Mouse (Mus musculus): ENCODE data around the gene Chrnd. TPM values are rescaled to one million over a fixed set of nuclear protein-coding genes. Genes with fewer than 3 reads are reported as not detected.

The Chrnd gene
- polyA plus RNA-seq (2012; rRNA removed) (12.4 and 13.2 TPM in 2 replicates), polyA plus RNA-seq (2014; fragmentation: Nextera tagmentation; extraction: Ambion mirVana) (3.6 and 6.2 TPM in 2 replicates)

- H3K9ac ChIP-seq (ENCODE audit: low read depth, low read length, severe bottlenecking), result peak within 1 kb of the TSS; percentile 25; the same call in 1 of the 2 replicates
- peak; percentile 36 for DNase-seq (ENCODE audit: low spot score)
- peak; percentile 62 for ATAC-seq (ENCODE audit: low FRiP score, low read depth)
- H3K4me1 ChIP-seq (ENCODE audit: control insufficient read depth, insufficient read depth, low read length), result no peaks in the 10 kb centered on the region
- 0 out of 2 replicates have a peak within 1 kb of the TSS, but pooled peaks have one; percentile 26 for H3K27ac ChIP-seq (replicated peaks; ENCODE audit: low read depth, low read length)
- no peaks in the 10 kb centered on the region for H3K36me3 ChIP-seq (ENCODE audit: control insufficient read depth, insufficient read depth, low read length)
- no peak for TF ChIP-seq POLR2A (IDR thresholded peaks at IDR 0.05; ENCODE audit: borderline replicate concordance, extremely low read depth, insufficient read depth, insufficient read length)
- H3K4me2 ChIP-seq (replicated peaks; ENCODE audit: low read depth, low read length, severe bottlenecking), result 0 out of 2 replicates have a peak within 1 kb of the TSS, but pooled peaks have one; percentile 7
- no peaks in the 10 kb centered on the region for H3K9me3 ChIP-seq (ENCODE audit: control insufficient read depth, low read length)
- H3K4me3 ChIP-seq (replicated peaks; ENCODE audit: low read length), result no peak within 1 kb of the TSS
- H3K27me3 ChIP-seq (ENCODE audit: control insufficient read depth, insufficient read depth, low read length), result peaks cover 15% of the 10 kb centered on the region
- WGBS, result 28% methylated on average over 4 of the region's 4 CpGs
These were observed at the start of gene Chrnd for GRCm38 (mm10) chr1:87190429-87190828. Chrnd (plus strand) TSS chr1:87190607.

- Histone ChIP-seq H3K9ac (ENCODE audit: low read depth, low read length, severe bottlenecking) (no peak overlapping the region), H3K27ac (replicated peaks; ENCODE audit: low read depth, low read length) (no peak overlapping the region), H3K27me3 (ENCODE audit: control insufficient read depth, insufficient read depth, low read length) (no peaks in the 10 kb centered on the region), H3K4me1 (ENCODE audit: control insufficient read depth, insufficient read depth, low read length) (no peaks in the 10 kb centered on the region), H3K9me3 (ENCODE audit: control insufficient read depth, low read length) (no peaks in the 10 kb centered on the region), H3K4me2 (replicated peaks; ENCODE audit: low read depth, low read length, severe bottlenecking) (no peak overlapping the region), H3K4me3 (replicated peaks; ENCODE audit: low read length) (no peak overlapping the region), H3K36me3 (ENCODE audit: control insufficient read depth, insufficient read depth, low read length) (no peaks in the 10 kb centered on the region)
- TF ChIP-seq POLR2A (IDR thresholded peaks at IDR 0.05; ENCODE audit: borderline replicate concordance, extremely low read depth, insufficient read depth, insufficient read length), result no peak
- WGBS, result 66% methylated on average over 4 of the region's 4 CpGs
- no peak for DNase-seq (ENCODE audit: low spot score)
- no peak for ATAC-seq (ENCODE audit: low FRiP score, low read depth)
These were observed 48.9 kb upstream of the Chrnd start for GRCm38 (mm10) chr1:87141550-87141949.

GRCm38 (mm10) chr1:87142456-87142855 lies 48.0 kb upstream of the Chrnd start:
- Histone ChIP-seq H3K4me2 (replicated peaks; ENCODE audit: low read depth, low read length, severe bottlenecking) (no peak overlapping the region), H3K4me1 (ENCODE audit: control insufficient read depth, insufficient read depth, low read length) (no peaks in the 10 kb centered on the region), H3K9me3 (ENCODE audit: control insufficient read depth, low read length) (no peaks in the 10 kb centered on the region), H3K27ac (replicated peaks; ENCODE audit: low read depth, low read length) (no peak overlapping the region), H3K9ac (ENCODE audit: low read depth, low read length, severe bottlenecking) (no peak overlapping the region), H3K27me3 (ENCODE audit: control insufficient read depth, insufficient read depth, low read length) (no peaks in the 10 kb centered on the region), H3K4me3 (replicated peaks; ENCODE audit: low read length) (no peak overlapping the region), H3K36me3 (ENCODE audit: control insufficient read depth, insufficient read depth, low read length) (no peaks in the 10 kb centered on the region)
- TF ChIP-seq POLR2A (IDR thresholded peaks at IDR 0.05; ENCODE audit: borderline replicate concordance, extremely low read depth, insufficient read depth, insufficient read length), result no peak
- no peak for ATAC-seq (ENCODE audit: low FRiP score, low read depth)
- no peak for DNase-seq (ENCODE audit: low spot score)
- WGBS, result 62% methylated on average over 9 of the region's 9 CpGs

- 95% methylated on average over 10 of the region's 10 CpGs for WGBS
- Histone ChIP-seq H3K36me3 (ENCODE audit: control insufficient read depth, insufficient read depth, low read length) (no peaks in the 10 kb centered on the region), H3K9me3 (ENCODE audit: control insufficient read depth, low read length) (no peaks in the 10 kb centered on the region), H3K27ac (replicated peaks; ENCODE audit: low read depth, low read length) (no peak overlapping the region), H3K9ac (ENCODE audit: low read depth, low read length, severe bottlenecking) (no peak overlapping the region), H3K4me2 (replicated peaks; ENCODE audit: low read depth, low read length, severe bottlenecking) (no peak overlapping the region), H3K27me3 (ENCODE audit: control insufficient read depth, insufficient read depth, low read length) (no peaks in the 10 kb centered on the region), H3K4me3 (replicated peaks; ENCODE audit: low read length) (no peak overlapping the region), H3K4me1 (ENCODE audit: control insufficient read depth, insufficient read depth, low read length) (no peaks in the 10 kb centered on the region)
- ATAC-seq (ENCODE audit: low FRiP score, low read depth) (no peak), DNase-seq (ENCODE audit: low spot score) (no peak)
- TF ChIP-seq POLR2A (IDR thresholded peaks at IDR 0.05; ENCODE audit: borderline replicate concordance, extremely low read depth, insufficient read depth, insufficient read length), result no peak
These were observed 47.3 kb upstream of the Chrnd start for GRCm38 (mm10) chr1:87143141-87143540.

- no peak for TF ChIP-seq POLR2A (IDR thresholded peaks at IDR 0.05; ENCODE audit: borderline replicate concordance, extremely low read depth, insufficient read depth, insufficient read length)
- Histone ChIP-seq H3K27me3 (ENCODE audit: control insufficient read depth, insufficient read depth, low read length) (peaks cover 51% of the 10 kb centered on the region), H3K9ac (ENCODE audit: low read depth, low read length, severe bottlenecking) (no peak overlapping the region), H3K4me3 (replicated peaks; ENCODE audit: low read length) (no peak overlapping the region), H3K36me3 (ENCODE audit: control insufficient read depth, insufficient read depth, low read length) (no peaks in the 10 kb centered on the region), H3K4me2 (replicated peaks; ENCODE audit: low read depth, low read length, severe bottlenecking) (no peak overlapping the region), H3K27ac (replicated peaks; ENCODE audit: low read depth, low read length) (no peak overlapping the region), H3K4me1 (ENCODE audit: control insufficient read depth, insufficient read depth, low read length) (0 out of 2 replicates have a peak, but pooled peaks cover 6% of the 10 kb centered on the region), H3K9me3 (ENCODE audit: control insufficient read depth, low read length) (no peaks in the 10 kb centered on the region)
- WGBS, result 27% methylated on average over 13 of the region's 13 CpGs
- no peak for ATAC-seq (ENCODE audit: low FRiP score, low read depth)
- no peak for DNase-seq (ENCODE audit: low spot score)
These were observed 41.0 kb upstream of the Chrnd start for GRCm38 (mm10) chr1:87149422-87149821.
